Mouse (Mus musculus) hindbrain, embryonic 14.5 days (tissue): ENCODE data around the gene Acss2. TPM values are rescaled to one million over a fixed set of nuclear protein-coding genes. Genes with fewer than 3 reads are reported as not detected.

Source experiments
- ATAC-seq: fragments of 200-750 bp; cut with Nextera tagmentation; 2 replicates; pipeline ENCODE4 v1.8.0; 2017; ENCODE audit warnings: moderate number of reproducible peaks, mild to moderate bottlenecking, moderate TSS enrichment, moderate library complexity; ENCODE audit not compliant: low FRiP score
- DNase-seq: peaks from one replicate; pipeline ENCODE4 v3.0.0-alpha.2; 2015; ENCODE audit warnings: low spot score
- H3K27ac ChIP-seq: fragments of 300-500 bp; sonication (generic); 2 replicates; pipeline ENCODE4 v1.5.1; 2014; ENCODE audit warnings: mild to moderate bottlenecking, moderate library complexity
- H3K27me3 ChIP-seq: fragments of 300-500 bp; sonication (generic); 2 replicates; pipeline ENCODE4 v1.6.1; 2014; ENCODE audit warnings: mild to moderate bottlenecking, low read length, mixed read lengths; ENCODE audit not compliant: control insufficient read depth, insufficient read depth
- H3K36me3 ChIP-seq: fragments of 300-500 bp; sonication (generic); replicated peaks from 2 replicates; pipeline ENCODE4 v1.6.1; 2014; ENCODE audit not compliant: control insufficient read depth, insufficient read depth
- H3K4me1 ChIP-seq: fragments of 300-500 bp; sonication (generic); replicated peaks from 2 replicates; pipeline ENCODE4 v1.6.1; 2014; ENCODE audit warnings: antibody characterized with exemption, low read length, mixed read lengths; ENCODE audit not compliant: control insufficient read depth, insufficient read depth
- H3K4me2 ChIP-seq: fragments of 300-500 bp; sonication (generic); replicated peaks from 2 replicates; pipeline ENCODE4 v1.6.1; 2014; ENCODE audit warnings: mild to moderate bottlenecking, moderate library complexity
- H3K4me3 ChIP-seq: fragments of 300-500 bp; sonication (generic); replicated peaks from 2 replicates; pipeline ENCODE4 v1.5.1; 2014; ENCODE audit warnings: mild to moderate bottlenecking, low read length
- H3K9ac ChIP-seq: fragments of 300-500 bp; sonication (generic); 2 replicates; pipeline ENCODE4 v1.6.1; 2014
- H3K9me3 ChIP-seq: fragments of 300-500 bp; sonication (generic); 2 replicates; pipeline ENCODE4 v1.6.1; 2016; ENCODE audit warnings: low read length; ENCODE audit not compliant: control insufficient read depth
- WGBS: fragments of 180-500 bp; shearing (Covaris S2); extraction: QIAGEN DNeasy Blood & Tissue Kit; methylation state at CpG from one replicate; pipeline ENCODE4 v1.1.7; 2014; 5-methylcytosine and 5-hydroxymethylcytosine counted together
- polyA plus RNA-seq: library from polyadenylated mRNA; unstranded; fragments of >200 nt; fragmentation: Nextera tagmentation; extraction: Ambion mirVana; gene quantifications from 2 replicates; pipeline ENCODE4 v1.2.1, GENCODE M21; 2014

The Acss2 gene
- polyA plus RNA-seq, 1 experiment from 2014 or later, result 25.3 TPM

- WGBS, result 70% methylated on average over 8 of the region's 8 CpGs
Measured at GRCm38 (mm10) chr2:155613953-155614352, 96.2 kb downstream of the Acss2 start.

GRCm38 (mm10) chr2:155616971-155617370, 99.2 kb downstream of the Acss2 start:
- no peak for ATAC-seq

More at GRCm38 (mm10) chr2:155613953-155614352, 96.2 kb downstream of the Acss2 start:
- ATAC-seq, result no peak
- H3K4me1 ChIP-seq, result no peaks in the 10 kb centered on the region
- H3K36me3 ChIP-seq, result no peaks in the 10 kb centered on the region
- H3K27me3 ChIP-seq, result no peaks in the 10 kb centered on the region; the same call in 1 of the 2 replicates
- no peak overlapping the region for H3K9ac ChIP-seq
- no peak overlapping the region for H3K27ac ChIP-seq
- no peaks in the 10 kb centered on the region for H3K9me3 ChIP-seq
- DNase-seq, result no peak
- H3K4me2 ChIP-seq, result peak overlapping the region; percentile 42; the same call in 1 of the 2 replicates
- H3K4me3 ChIP-seq, result no peak overlapping the region

DNA sequence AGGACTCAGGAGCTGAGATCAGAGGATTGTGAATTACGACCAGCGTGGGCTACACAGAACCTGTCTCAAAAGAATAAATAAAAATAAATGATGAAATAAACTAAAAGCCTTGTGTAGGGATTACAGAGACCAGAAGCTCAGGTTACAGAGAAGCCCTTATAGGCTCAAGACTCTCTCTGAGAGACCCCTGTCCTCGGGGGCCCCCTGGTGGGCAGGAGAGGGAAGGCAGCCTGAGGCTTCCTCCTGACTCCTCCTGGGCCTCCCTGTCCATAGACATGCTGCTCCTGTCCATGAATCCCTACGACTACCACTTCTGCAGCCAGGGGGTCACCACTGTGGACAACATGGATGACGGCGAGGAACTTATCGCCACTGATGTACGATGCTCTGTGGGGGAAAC, 102.1 kb downstream of the Acss2 start:
- WGBS, result 23% methylated on average over 8 of the region's 8 CpGs

More at GRCm38 (mm10) chr2:155616971-155617370, 99.2 kb downstream of the Acss2 start:
- Histone ChIP-seq H3K36me3 (no peaks in the 10 kb centered on the region), H3K4me1 (no peaks in the 10 kb centered on the region), H3K27me3 (no peaks in the 10 kb centered on the region; the same call in 1 of the 2 replicates), H3K9ac (no peak overlapping the region), H3K4me3 (no peak overlapping the region), H3K27ac (no peak overlapping the region), H3K4me2 (no peak overlapping the region), H3K9me3 (no peaks in the 10 kb centered on the region)
- 65% methylated on average over 6 of the region's 6 CpGs for WGBS
- DNase-seq, result no peak

GRCm38 (mm10) chr2:155622606-155623005, 104.9 kb downstream of the Acss2 start:
- DNase-seq (no peak), ATAC-seq (no peak)
- Histone ChIP-seq H3K9ac (no peak overlapping the region), H3K36me3 (no peaks in the 10 kb centered on the region), H3K27ac (no peak overlapping the region), H3K4me1 (no peaks in the 10 kb centered on the region), H3K9me3 (no peaks in the 10 kb centered on the region), H3K4me3 (no peak overlapping the region), H3K4me2 (no peak overlapping the region), H3K27me3 (0 out of 2 replicates have a peak, but pooled peaks cover under 1% of the 10 kb centered on the region)
- 33% methylated on average over 11 of the region's 11 CpGs for WGBS

More for the DNA sequence above, 102.1 kb downstream of the Acss2 start:
- DNase-seq, result peak; percentile 78
- Histone ChIP-seq H3K4me1 (no peaks in the 10 kb centered on the region), H3K36me3 (no peaks in the 10 kb centered on the region), H3K27ac (no peak overlapping the region), H3K4me3 (no peak overlapping the region), H3K27me3 (no peaks in the 10 kb centered on the region), H3K9ac (no peak overlapping the region), H3K9me3 (no peaks in the 10 kb centered on the region), H3K4me2 (no peak overlapping the region)
- ATAC-seq, result no peak

- Histone ChIP-seq H3K36me3 (peaks cover 4% of the 10 kb centered on the region; the same call in 1 of the 2 replicates), H3K4me2 (no peak overlapping the region), H3K27me3 (peaks cover 15% of the 10 kb centered on the region), H3K4me1 (peaks cover 2% of the 10 kb centered on the region; the same call in 1 of the 2 replicates), H3K4me3 (no peak overlapping the region), H3K27ac (no peak overlapping the region), H3K9me3 (no peaks in the 10 kb centered on the region), H3K9ac (no peak overlapping the region)
- WGBS, result 89% methylated on average over 6 of the region's 6 CpGs
- ATAC-seq (no peak), DNase-seq (no peak)
Measured at GRCm38 (mm10) chr2:155623996-155624395, 106.2 kb downstream of the Acss2 start.

DNA sequence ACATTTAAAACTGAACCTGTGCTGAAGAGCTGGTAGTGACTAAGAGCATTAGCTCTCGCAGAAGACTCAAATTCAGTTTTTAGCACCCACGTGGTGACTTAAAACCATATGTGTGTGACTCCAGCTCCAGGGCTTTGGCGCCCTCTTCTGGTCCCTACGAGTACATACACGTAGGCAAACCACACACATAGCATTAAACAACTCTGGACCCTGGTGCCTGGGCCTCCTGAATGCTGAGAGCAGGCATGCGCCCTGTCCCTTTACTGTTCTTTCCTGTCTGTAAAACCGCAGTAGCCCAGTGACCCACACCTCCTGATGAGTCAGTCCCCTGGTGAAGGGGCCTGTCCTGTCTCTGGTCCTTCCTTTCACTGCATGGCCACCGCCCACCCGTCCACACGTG, 107.0 kb downstream of the Acss2 start:
- Histone ChIP-seq H3K4me1 (peaks cover 9% of the 10 kb centered on the region; the same call in 1 of the 2 replicates), H3K4me2 (no peak overlapping the region), H3K4me3 (no peak overlapping the region), H3K9me3 (no peaks in the 10 kb centered on the region), H3K9ac (no peak overlapping the region), H3K27me3 (peaks cover 18% of the 10 kb centered on the region), H3K36me3 (peaks cover 4% of the 10 kb centered on the region; the same call in 1 of the 2 replicates), H3K27ac (no peak overlapping the region)
- DNase-seq (peak; percentile 65), ATAC-seq (no peak)
- 38% methylated on average over 10 of the region's 10 CpGs for WGBS

DNA sequence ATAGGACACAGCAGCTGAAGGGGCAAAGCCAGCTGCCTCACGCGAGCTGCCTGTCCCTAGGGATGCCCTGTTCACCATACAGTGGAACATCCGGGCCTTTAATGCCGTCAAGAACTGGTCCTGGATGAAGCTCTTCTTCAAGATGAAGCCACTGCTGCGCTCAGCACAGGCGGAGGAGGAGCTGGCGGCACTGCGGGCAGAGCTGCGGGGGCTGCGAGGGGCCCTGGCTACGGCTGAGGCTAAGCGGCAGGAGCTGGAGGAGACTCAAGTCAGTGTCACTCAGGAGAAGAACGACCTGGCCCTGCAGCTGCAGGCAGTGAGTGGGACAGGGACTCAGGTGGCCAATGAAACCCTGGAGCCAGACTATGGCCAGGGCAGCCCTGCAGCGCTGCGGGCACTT, 108.5 kb downstream of the Acss2 start:
- no peak for ATAC-seq
- Histone ChIP-seq H3K27ac (no peak overlapping the region), H3K27me3 (peaks cover 31% of the 10 kb centered on the region), H3K36me3 (peaks cover 4% of the 10 kb centered on the region), H3K9me3 (no peaks in the 10 kb centered on the region), H3K9ac (no peak overlapping the region), H3K4me1 (peaks cover 20% of the 10 kb centered on the region; the same call in 1 of the 2 replicates), H3K4me3 (no peak overlapping the region), H3K4me2 (no peak overlapping the region)
- WGBS, result 45% methylated on average over 15 of the region's 15 CpGs
- no peak for DNase-seq

- Histone ChIP-seq H3K36me3 (peaks cover 13% of the 10 kb centered on the region), H3K4me1 (peaks cover 20% of the 10 kb centered on the region; the same call in 1 of the 2 replicates), H3K4me3 (no peak overlapping the region), H3K27me3 (peaks cover 40% of the 10 kb centered on the region), H3K4me2 (no peak overlapping the region), H3K9me3 (no peaks in the 10 kb centered on the region), H3K27ac (no peak overlapping the region), H3K9ac (no peak overlapping the region)
- ATAC-seq (no peak), DNase-seq (peak; percentile 82)
- 48% methylated on average over 21 of the region's 21 CpGs for WGBS
Measured at GRCm38 (mm10) chr2:155627030-155627738, 109.4 kb downstream of the Acss2 start.

DNA sequence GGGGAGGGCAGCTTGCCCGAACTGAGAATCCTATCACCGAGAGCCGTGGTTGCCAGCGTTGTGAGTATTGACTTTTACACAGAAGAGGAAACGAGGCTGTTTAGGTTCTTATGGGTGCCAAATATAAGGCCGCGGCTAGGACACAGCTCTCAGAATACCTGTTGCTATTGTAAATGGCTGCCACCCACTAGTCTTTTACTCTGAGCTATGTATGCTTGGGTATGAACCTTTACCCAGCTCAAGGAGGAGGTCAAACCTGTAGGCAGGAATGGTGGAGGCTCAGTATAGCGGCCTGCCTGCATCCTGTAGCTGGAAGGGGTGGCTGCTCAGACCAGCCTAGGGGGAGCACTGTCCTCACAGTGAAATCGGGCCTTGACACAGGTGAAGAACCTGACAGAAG, 110.4 kb downstream of the Acss2 start:
- peaks cover 50% of the 10 kb centered on the region for H3K27me3 ChIP-seq
- ATAC-seq, result no peak
- H3K9ac ChIP-seq, result no peak overlapping the region
- H3K4me3 ChIP-seq, result no peak overlapping the region
- no peak overlapping the region for H3K4me2 ChIP-seq
- WGBS, result 83% methylated on average over 9 of the region's 9 CpGs
- peaks cover 20% of the 10 kb centered on the region; the same call in 1 of the 2 replicates for H3K4me1 ChIP-seq
- no peak for DNase-seq
- H3K27ac ChIP-seq, result no peak overlapping the region
- peaks cover 22% of the 10 kb centered on the region for H3K36me3 ChIP-seq
- no peaks in the 10 kb centered on the region for H3K9me3 ChIP-seq
